Mouse (Mus musculus) liver, embryonic 16.5 days (tissue): ENCODE measurements at regions not wholly inside any gene's neighbourhood (a gene's known extent, or its start where the extent isn't known, plus 50 kb on each side); places are given as distances from the start of the nearest gene placed in this dataset.

Experiments used
- ATAC-seq: fragments of 200-750 bp; cut with Nextera tagmentation; 2 replicates; pipeline ENCODE4 v1.8.0; 2017; ENCODE audit warnings: low read depth, mild to moderate bottlenecking, moderate number of reproducible peaks, moderate library complexity
- H3K27ac ChIP-seq: fragments of 300-500 bp; sonication (generic); 2 replicates; pipeline ENCODE4 v1.5.1; 2014; ENCODE audit warnings: mild to moderate bottlenecking, low read length
- H3K27me3 ChIP-seq: fragments of 300-500 bp; sonication (generic); 2 replicates; pipeline ENCODE4 v1.6.1; 2014; ENCODE audit warnings: low read depth, low read length, mixed read lengths; ENCODE audit not compliant: control insufficient read depth, insufficient read depth
- H3K36me3 ChIP-seq: fragments of 300-500 bp; sonication (generic); 2 replicates; pipeline ENCODE4 v1.6.1; 2014; ENCODE audit warnings: mild to moderate bottlenecking; ENCODE audit not compliant: control insufficient read depth, insufficient read depth
- H3K4me1 ChIP-seq: fragments of 300-500 bp; sonication (generic); 2 replicates; pipeline ENCODE4 v1.6.1; 2014; ENCODE audit warnings: low read depth, low read length, mixed read lengths; ENCODE audit not compliant: control insufficient read depth
- H3K4me2 ChIP-seq: fragments of 300-500 bp; sonication (generic); 2 replicates; pipeline ENCODE4 v1.6.1; 2014; ENCODE audit warnings: low read depth, low read length, mixed read lengths
- H3K4me3 ChIP-seq: fragments of 300-500 bp; sonication (generic); 2 replicates; pipeline ENCODE4 v1.5.1; 2014; ENCODE audit warnings: low read depth, mild to moderate bottlenecking, low read length
- H3K9ac ChIP-seq: fragments of 300-500 bp; sonication (generic); 2 replicates; pipeline ENCODE4 v1.6.1; 2014; ENCODE audit warnings: low read depth, low read length
- H3K9me3 ChIP-seq: fragments of 300-500 bp; sonication (generic); replicated peaks from 2 replicates; pipeline ENCODE4 v1.6.1; 2016; ENCODE audit warnings: low read length; ENCODE audit not compliant: control insufficient read depth
- WGBS: fragments of 180-500 bp; shearing (Covaris S2); extraction: QIAGEN DNeasy Blood & Tissue Kit; methylation state at CpG from one replicate; pipeline ENCODE4 v1.1.7; 2014; ENCODE audit not compliant: insufficient replicate concordance; 5-methylcytosine and 5-hydroxymethylcytosine counted together

DNA sequence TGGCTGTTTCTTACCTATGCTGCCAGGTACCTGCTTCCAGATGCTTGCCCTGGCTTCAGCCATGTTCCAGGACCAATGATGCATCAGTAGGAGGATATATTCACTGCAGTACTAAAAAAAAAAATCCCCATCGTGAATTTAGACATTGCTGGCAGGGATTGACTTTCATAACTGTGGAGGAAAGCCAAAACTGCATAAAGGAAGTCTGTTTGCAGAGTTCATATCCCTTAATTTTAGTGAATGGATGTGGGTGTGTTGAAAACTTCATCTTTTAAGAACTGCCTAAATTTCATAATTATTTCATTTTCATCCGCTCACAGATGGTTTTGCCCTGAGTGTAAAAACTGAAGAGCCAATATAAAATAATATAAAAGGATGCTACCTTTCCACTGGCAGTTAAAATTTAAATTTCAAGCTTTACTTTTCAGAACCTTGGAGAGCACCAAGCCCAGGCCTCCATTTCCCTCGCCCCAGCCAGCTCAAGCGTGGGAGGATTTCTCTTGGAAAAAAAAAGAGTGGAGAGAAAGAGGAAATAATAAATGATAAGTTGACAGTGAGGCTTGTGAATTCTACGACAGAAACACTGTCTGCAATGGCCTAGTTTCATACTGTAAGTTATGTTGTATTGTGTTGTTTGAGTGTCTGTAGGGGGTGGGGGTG is 50.3 kb upstream of the Akt3 start:
- Histone ChIP-seq H3K9me3 (no peaks in the 10 kb centered on the region), H3K36me3 (no peaks in the 10 kb centered on the region), H3K27me3 (no peaks in the 10 kb centered on the region), H3K27ac (no peak overlapping the region), H3K9ac (no peak overlapping the region), H3K4me2 (no peak overlapping the region), H3K4me1 (no peaks in the 10 kb centered on the region), H3K4me3 (no peak overlapping the region)
- no peak for ATAC-seq
- WGBS, result 14% methylated on average over 5 of the region's 5 CpGs
